Mouse (Mus musculus) E14TG2a.4 (cell line): ENCODE data around the gene Hpgd.

Source experiments
- H3K27me3 ChIP-seq: 2 replicates; pipeline ENCODE4 v1.6.1; 2014; ENCODE audit warnings: low read length, control low read depth; ENCODE audit not compliant: insufficient read depth
- H3K36me3 ChIP-seq: 2 replicates; pipeline ENCODE4 v1.6.1; 2014; ENCODE audit warnings: low read length, control low read depth; ENCODE audit not compliant: insufficient read depth
- H3K4me1 ChIP-seq: replicated peaks from 2 replicates; pipeline ENCODE4 v1.6.1; 2014; ENCODE audit warnings: low read depth, low read length, control low read depth
- H3K4me3 ChIP-seq: replicated peaks from 2 replicates; pipeline ENCODE4 v1.5.1; 2014; ENCODE audit warnings: mild to moderate bottlenecking, low read length
- H3K9me3 ChIP-seq: 2 replicates; pipeline ENCODE4 v1.6.1; 2014; ENCODE audit warnings: low read length, control low read depth
- CTCF ChIP-seq: conservative IDR thresholded peaks from 2 replicates; pipeline ENCODE4 v1.5.1; 2014; ENCODE audit warnings: low read length
- NANOG ChIP-seq: IDR thresholded peaks from 2 replicates; pipeline ENCODE4 v1.6.1; 2014; ENCODE audit warnings: borderline replicate concordance, low read length, mixed read lengths
- POU5F1 ChIP-seq: IDR thresholded peaks from 2 replicates; pipeline ENCODE4 v1.6.1; 2014; ENCODE audit warnings: low read length, borderline replicate concordance

The Hpgd gene

GRCm38 (mm10) chr8:56304595-56304994, 10.2 kb downstream of the Hpgd start:
- Histone ChIP-seq H3K9me3 (no peaks in the 10 kb centered on the region), H3K4me3 (no peak overlapping the region)
- TF ChIP-seq POU5F1 (no peak), NANOG (no peak), CTCF (no peak)

GRCm38 (mm10) chr8:56313622-56314021, 19.2 kb downstream of the Hpgd start:
- Histone ChIP-seq H3K36me3 (no peaks in the 10 kb centered on the region), H3K9me3 (no peaks in the 10 kb centered on the region), H3K4me1 (no peaks in the 10 kb centered on the region), H3K27me3 (no peaks in the 10 kb centered on the region), H3K4me3 (no peak overlapping the region)
- TF ChIP-seq NANOG (no peak), POU5F1 (no peak), CTCF (no peak)

More at GRCm38 (mm10) chr8:56304595-56304994, 10.2 kb downstream of the Hpgd start:
- no peaks in the 10 kb centered on the region for H3K27me3 ChIP-seq
- H3K4me1 ChIP-seq = no peaks in the 10 kb centered on the region
- H3K36me3 ChIP-seq = no peaks in the 10 kb centered on the region

- Histone ChIP-seq H3K4me1 (no peaks in the 10 kb centered on the region), H3K9me3 (no peaks in the 10 kb centered on the region), H3K27me3 (no peaks in the 10 kb centered on the region), H3K4me3 (no peak overlapping the region), H3K36me3 (no peaks in the 10 kb centered on the region)
- TF ChIP-seq CTCF (no peak), NANOG (no peak), POU5F1 (no peak)
These were observed 20.8 kb downstream of the Hpgd start for GRCm38 (mm10) chr8:56315189-56315588.

GRCm38 (mm10) chr8:56323276-56323675, 28.9 kb downstream of the Hpgd start:
- H3K9me3 ChIP-seq = no peaks in the 10 kb centered on the region
- no peaks in the 10 kb centered on the region for H3K4me1 ChIP-seq
- H3K4me3 ChIP-seq = no peak overlapping the region
- H3K27me3 ChIP-seq = no peaks in the 10 kb centered on the region
- H3K36me3 ChIP-seq = no peaks in the 10 kb centered on the region
- TF ChIP-seq NANOG (no peak), POU5F1 (no peak), CTCF (no peak)

- Histone ChIP-seq H3K9me3 (no peaks in the 10 kb centered on the region), H3K4me3 (no peak overlapping the region), H3K36me3 (no peaks in the 10 kb centered on the region), H3K4me1 (no peaks in the 10 kb centered on the region), H3K27me3 (no peaks in the 10 kb centered on the region)
- no peak for TF ChIP-seq NANOG
- no peak for TF ChIP-seq CTCF
- no peak for TF ChIP-seq POU5F1
These were observed 33.3 kb downstream of the Hpgd start for GRCm38 (mm10) chr8:56327709-56328108.

- Histone ChIP-seq H3K9me3 (no peaks in the 10 kb centered on the region), H3K4me3 (no peak overlapping the region)
These were observed 33.8 kb downstream of the Hpgd start for GRCm38 (mm10) chr8:56328130-56328542.

GRCm38 (mm10) chr8:56335390-56336000, 41.1 kb downstream of the Hpgd start:
- H3K9me3 ChIP-seq = no peaks in the 10 kb centered on the region
- H3K36me3 ChIP-seq = no peaks in the 10 kb centered on the region
- no peak for TF ChIP-seq NANOG
- TF ChIP-seq CTCF = no peak
- no peak for TF ChIP-seq POU5F1
- H3K4me3 ChIP-seq = no peak overlapping the region
- H3K27me3 ChIP-seq = no peaks in the 10 kb centered on the region
- no peaks in the 10 kb centered on the region for H3K4me1 ChIP-seq

More at GRCm38 (mm10) chr8:56328130-56328542, 33.8 kb downstream of the Hpgd start:
- Histone ChIP-seq H3K4me1 (no peaks in the 10 kb centered on the region), H3K36me3 (no peaks in the 10 kb centered on the region), H3K27me3 (no peaks in the 10 kb centered on the region)
- TF ChIP-seq NANOG (no peak), POU5F1 (no peak), CTCF (no peak)

- Histone ChIP-seq H3K4me1 (no peaks in the 10 kb centered on the region), H3K4me3 (no peak overlapping the region), H3K36me3 (no peaks in the 10 kb centered on the region), H3K9me3 (no peaks in the 10 kb centered on the region), H3K27me3 (no peaks in the 10 kb centered on the region)
- TF ChIP-seq CTCF (no peak), NANOG (no peak)
These were observed 42.4 kb downstream of the Hpgd start for GRCm38 (mm10) chr8:56336771-56337170.

- Histone ChIP-seq H3K9me3 (no peaks in the 10 kb centered on the region), H3K36me3 (no peaks in the 10 kb centered on the region), H3K27me3 (no peaks in the 10 kb centered on the region), H3K4me3 (no peak overlapping the region), H3K4me1 (no peaks in the 10 kb centered on the region)
- no peak for TF ChIP-seq NANOG
- no peak for TF ChIP-seq POU5F1
- no peak for TF ChIP-seq CTCF
These were observed 49.1 kb downstream of the Hpgd start for GRCm38 (mm10) chr8:56343505-56343904.

GRCm38 (mm10) chr8:56343940-56344339, 49.6 kb downstream of the Hpgd start:
- no peaks in the 10 kb centered on the region for H3K27me3 ChIP-seq
- H3K9me3 ChIP-seq = no peaks in the 10 kb centered on the region
- H3K36me3 ChIP-seq = no peaks in the 10 kb centered on the region
- no peak overlapping the region for H3K4me3 ChIP-seq
- TF ChIP-seq NANOG = no peak
- no peak for TF ChIP-seq CTCF
- TF ChIP-seq POU5F1 = no peak
- H3K4me1 ChIP-seq = no peaks in the 10 kb centered on the region
